24 mouse cellular contexts compared by ENCODE assay signal in the genomic region with DNA sequence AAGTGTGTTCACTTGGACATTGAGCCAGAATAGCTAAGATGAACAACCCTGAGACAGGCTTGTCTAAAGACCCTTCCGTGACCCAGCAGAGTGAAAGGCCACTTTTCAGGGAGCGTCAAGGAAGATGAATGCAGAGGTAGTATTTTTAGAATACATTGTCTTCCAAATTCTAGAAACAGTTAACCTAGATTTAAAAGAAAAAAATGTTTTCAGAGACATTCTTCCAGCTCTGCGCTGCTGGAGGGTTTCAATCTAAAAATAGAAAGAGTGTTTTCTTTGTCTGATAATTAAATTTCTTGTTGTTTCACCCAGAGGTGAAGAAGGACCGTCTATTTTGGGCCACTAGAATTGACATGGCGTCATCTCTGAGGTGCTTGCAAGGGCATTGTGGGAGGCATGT.
"Had no signal": no experiment of that assay in that cellular context is flagged by ENCODE, and none has a peak within 500 bp of the region (broad histone marks: within the 10 kb centered on the region; RNA-seq: fewer than 3 reads in every experiment).

No protein-coding gene starts in this region.

- H3K36me3 ChIP-seq: intestine, embryonic 15.5 days; limb, embryonic 10.5 days; limb, embryonic 13.5 days; liver, embryonic 12.5 days; liver, embryonic 15.5 days; lung, embryonic 15.5 days; midbrain, embryonic 12.5 days; midbrain, embryonic 15.5 days; neural tube, embryonic 12.5 days; neural tube, embryonic 15.5 days; stomach, embryonic 15.5 days had no signal

- H3K27ac ChIP-seq: intestine, embryonic 15.5 days; layer of hippocampus, adult 2 months; limb, embryonic 10.5 days; limb, embryonic 13.5 days; liver, embryonic 12.5 days; liver, embryonic 15.5 days; lung, embryonic 15.5 days; midbrain, embryonic 12.5 days; midbrain, embryonic 15.5 days; neural tube, embryonic 12.5 days; neural tube, embryonic 15.5 days; stomach, embryonic 15.5 days had no signal

- H3K9me3 ChIP-seq: intestine, embryonic 15.5 days; limb, embryonic 10.5 days; limb, embryonic 13.5 days; liver, embryonic 12.5 days; liver, embryonic 15.5 days; lung, embryonic 15.5 days; megakaryocyte, embryonic 14.5 days; midbrain, embryonic 12.5 days; midbrain, embryonic 15.5 days; neural tube, embryonic 12.5 days; neural tube, embryonic 15.5 days; stomach, embryonic 15.5 days had no signal

- H3K4me2 ChIP-seq: intestine, embryonic 15.5 days; limb, embryonic 13.5 days; liver, embryonic 12.5 days; liver, embryonic 15.5 days; lung, embryonic 15.5 days; midbrain, embryonic 12.5 days; midbrain, embryonic 15.5 days; neural tube, embryonic 12.5 days; neural tube, embryonic 15.5 days; stomach, embryonic 15.5 days had no signal

- H3K4me3 ChIP-seq: intestine, embryonic 15.5 days; layer of hippocampus, adult 2 months; limb, embryonic 10.5 days; limb, embryonic 13.5 days; liver, embryonic 12.5 days; liver, embryonic 15.5 days; lung, embryonic 15.5 days; megakaryocyte, embryonic 14.5 days; midbrain, embryonic 12.5 days; midbrain, embryonic 15.5 days; neural tube, embryonic 12.5 days; neural tube, embryonic 15.5 days; stomach, embryonic 15.5 days had no signal

- H3K27me3 ChIP-seq: intestine, embryonic 15.5 days; limb, embryonic 13.5 days; liver, embryonic 12.5 days; liver, embryonic 15.5 days; lung, embryonic 15.5 days; midbrain, embryonic 12.5 days; midbrain, embryonic 15.5 days; neural tube, embryonic 12.5 days; neural tube, embryonic 15.5 days; stomach, embryonic 15.5 days had no signal

- H3K9ac ChIP-seq: intestine, embryonic 15.5 days; limb, embryonic 13.5 days; liver, embryonic 12.5 days; liver, embryonic 15.5 days; lung, embryonic 15.5 days; midbrain, embryonic 12.5 days; midbrain, embryonic 15.5 days; neural tube, embryonic 12.5 days; neural tube, embryonic 15.5 days; stomach, embryonic 15.5 days had no signal

- ATAC-seq: intestine, embryonic 15.5 days; liver, embryonic 12.5 days; midbrain, embryonic 15.5 days had no signal

- DNase-seq: kidney, adult 18-20 months; kidney, postnatal 14 days; layer of hippocampus, adult 9-11 months; liver; lung, adult 18-20 months; lung, postnatal 10 days; lung, postnatal 36 days; retina, postnatal 1 day; right cerebral cortex, postnatal 25 days; spleen, adult 18-20 months; thymus, postnatal 25 days had no signal

- H3K4me1 ChIP-seq: liver, embryonic 12.5 days; liver, embryonic 15.5 days; lung, embryonic 15.5 days; midbrain, embryonic 12.5 days; midbrain, embryonic 15.5 days; neural tube, embryonic 15.5 days had no signal
